Mouse (Mus musculus): Measurements from ENCODE around the gene Otulin. TPM values are rescaled to one million over a fixed set of nuclear protein-coding genes. Genes with fewer than 3 reads are reported as not detected.

Otulin gene
- polyA plus RNA-seq, 1 experiment from 2014 or later, result 26.2 TPM

DNA sequence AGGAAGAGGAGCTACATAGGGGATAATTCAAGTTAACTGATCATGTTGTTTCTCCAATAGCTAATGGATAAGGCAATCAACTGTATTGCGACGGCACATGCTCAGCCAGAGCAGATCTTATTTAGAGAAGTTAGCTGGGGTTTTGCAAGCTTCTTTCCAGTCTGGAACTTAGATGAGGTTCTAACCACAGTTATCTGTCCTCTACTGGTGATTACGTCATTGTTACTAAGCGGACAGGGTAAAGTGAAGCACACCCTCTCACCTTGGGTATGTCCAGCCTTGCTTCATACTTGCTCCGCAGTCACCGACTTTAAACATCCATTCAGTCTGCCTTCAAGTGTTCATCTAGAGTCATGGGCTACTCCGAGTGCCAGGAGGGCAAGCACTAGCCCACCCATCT, 110.6 kb downstream of the Otulin start:
- H3K9ac ChIP-seq, result no peak overlapping the region
- H3K27ac ChIP-seq (ENCODE audit: poor library complexity, severe bottlenecking), result no peak overlapping the region
- peaks cover 3% of the 10 kb centered on the region; the same call in 1 of the 2 replicates for H3K36me3 ChIP-seq
- no peak overlapping the region for H3K4me3 ChIP-seq
- H3K9me3 ChIP-seq (replicated peaks), result no peaks in the 10 kb centered on the region
- H3K4me2 ChIP-seq, result no peak overlapping the region
- WGBS, result 87% methylated on average over 7 of the region's 7 CpGs
- peaks cover 20% of the 10 kb centered on the region for H3K4me1 ChIP-seq (replicated peaks)
- H3K27me3 ChIP-seq (replicated peaks), result no peaks in the 10 kb centered on the region
- no peak for ATAC-seq (ENCODE audit: insufficient number of reproducible peaks, low FRiP score)

DNA sequence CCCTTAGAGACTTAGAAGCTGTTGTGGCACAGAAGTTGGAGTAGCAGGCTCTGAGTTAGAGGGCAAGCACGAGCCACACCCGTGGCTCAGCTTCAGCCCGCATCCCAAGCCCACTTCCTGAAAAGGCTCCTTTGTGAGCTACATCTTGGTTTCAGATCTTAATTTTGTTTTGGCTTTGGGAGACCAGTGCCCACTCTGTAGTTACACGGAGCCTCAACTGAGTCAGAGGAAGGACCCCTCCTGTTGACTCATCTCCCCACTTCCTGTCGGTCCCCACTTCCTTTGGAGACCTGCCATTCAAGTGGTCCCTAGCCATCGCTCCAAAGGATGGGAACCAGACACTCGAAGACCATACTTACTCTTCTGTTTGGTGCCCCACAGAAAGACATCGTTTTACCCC, 112.5 kb downstream of the Otulin start:
- peaks cover 8% of the 10 kb centered on the region; the same call in 1 of the 2 replicates for H3K36me3 ChIP-seq
- H3K4me2 ChIP-seq, result no peak overlapping the region
- WGBS, result 63% methylated on average over 8 of the region's 8 CpGs

DNA sequence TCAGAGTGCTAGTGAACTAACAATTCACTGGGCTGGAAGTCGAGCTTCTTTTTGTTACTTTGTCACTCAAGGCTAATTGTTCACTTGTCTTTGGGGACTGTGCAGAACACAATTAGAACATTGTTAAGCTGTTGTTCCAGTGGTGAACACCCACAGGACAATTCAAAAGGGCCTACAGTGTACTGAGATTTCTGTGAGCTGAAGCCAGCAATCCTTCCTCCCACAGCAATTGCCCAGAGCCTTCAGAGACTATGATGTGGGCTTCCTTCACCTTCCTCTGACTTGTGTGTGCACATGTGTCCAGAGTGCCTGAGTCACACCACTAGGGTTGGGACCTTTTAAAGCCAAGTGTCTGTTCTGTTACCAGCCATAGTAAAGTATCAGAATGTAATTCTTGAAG, 113.6 kb downstream of the Otulin start:
- WGBS, result 60% methylated on average over 1 of the region's 1 CpGs
- no peak for ATAC-seq (ENCODE audit: insufficient number of reproducible peaks, low FRiP score)
- H3K27me3 ChIP-seq (replicated peaks), result no peaks in the 10 kb centered on the region
- H3K9ac ChIP-seq, result no peak overlapping the region
- H3K9me3 ChIP-seq (replicated peaks), result 0 out of 2 replicates have a peak, but pooled peaks cover 4% of the 10 kb centered on the region
- no peak overlapping the region for H3K27ac ChIP-seq (ENCODE audit: poor library complexity, severe bottlenecking)
- peaks cover 24% of the 10 kb centered on the region for H3K4me1 ChIP-seq (replicated peaks)
- H3K36me3 ChIP-seq, result peaks cover 8% of the 10 kb centered on the region; the same call in 1 of the 2 replicates
- H3K4me3 ChIP-seq, result no peak overlapping the region
- no peak overlapping the region for H3K4me2 ChIP-seq

More for the DNA sequence above, 112.5 kb downstream of the Otulin start:
- ATAC-seq (ENCODE audit: insufficient number of reproducible peaks, low FRiP score), result no peak
- no peaks in the 10 kb centered on the region for H3K27me3 ChIP-seq (replicated peaks)
- 0 out of 2 replicates have a peak, but pooled peaks cover 4% of the 10 kb centered on the region for H3K9me3 ChIP-seq (replicated peaks)
- H3K9ac ChIP-seq, result no peak overlapping the region
- H3K27ac ChIP-seq (ENCODE audit: poor library complexity, severe bottlenecking), result no peak overlapping the region
- H3K4me1 ChIP-seq (replicated peaks), result peaks cover 22% of the 10 kb centered on the region
- no peak overlapping the region for H3K4me3 ChIP-seq

DNA sequence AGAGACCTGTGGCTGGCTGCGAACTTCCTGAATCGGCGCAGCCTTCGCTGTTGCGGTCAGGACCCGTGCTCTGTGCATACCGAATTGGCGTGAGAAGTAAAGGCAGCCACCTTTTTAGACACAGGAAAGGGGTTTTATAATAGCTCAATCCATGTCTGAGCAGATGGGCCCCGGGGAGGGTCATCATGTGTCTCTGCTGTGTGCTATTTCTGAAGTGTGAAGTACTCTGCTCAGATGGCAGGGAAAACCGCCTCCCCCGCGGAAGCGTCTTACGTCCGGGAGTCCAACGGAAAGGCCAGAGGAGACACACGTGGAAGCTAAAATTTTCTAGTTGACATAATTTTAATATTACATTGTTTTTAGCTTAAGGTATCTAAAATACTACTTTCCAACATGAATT, 121.5 kb downstream of the Otulin start:
- no peak overlapping the region for H3K9ac ChIP-seq

DNA sequence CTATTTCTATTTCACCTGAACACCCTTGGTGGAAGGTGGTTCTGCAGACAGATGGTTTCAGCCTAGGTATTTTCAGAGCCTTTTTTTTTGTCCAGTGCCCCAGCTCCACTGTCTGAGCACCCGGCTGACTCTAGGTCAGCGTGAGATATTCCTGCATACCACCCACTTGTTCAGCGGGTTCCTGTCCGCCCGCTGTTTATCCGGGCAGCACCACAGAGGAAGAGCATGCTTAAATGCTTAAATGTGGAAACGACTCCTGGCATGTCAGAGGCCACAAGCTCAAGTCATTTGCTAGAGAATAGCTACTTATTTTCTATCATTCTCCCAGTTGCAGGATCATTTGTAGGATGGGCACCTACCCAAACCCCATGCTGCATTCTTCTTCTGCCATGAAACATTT, 122.3 kb downstream of the Otulin start:
- Histone ChIP-seq H3K9ac (no peak overlapping the region), H3K4me3 (no peak overlapping the region), H3K27ac (ENCODE audit: poor library complexity, severe bottlenecking) (peak overlapping the region; percentile 28), H3K4me2 (no peak overlapping the region), H3K4me1 (replicated peaks) (peaks cover 54% of the 10 kb centered on the region), H3K9me3 (replicated peaks) (no peaks in the 10 kb centered on the region), H3K27me3 (replicated peaks) (no peaks in the 10 kb centered on the region), H3K36me3 (no peaks in the 10 kb centered on the region)
- no peak for ATAC-seq (ENCODE audit: insufficient number of reproducible peaks, low FRiP score)
- 66% methylated on average over 7 of the region's 7 CpGs for WGBS

More for the DNA sequence above, 121.5 kb downstream of the Otulin start:
- no peaks in the 10 kb centered on the region for H3K9me3 ChIP-seq (replicated peaks)
- H3K27me3 ChIP-seq (replicated peaks), result no peaks in the 10 kb centered on the region
- WGBS, result 71% methylated on average over 17 of the region's 17 CpGs
- H3K36me3 ChIP-seq, result no peaks in the 10 kb centered on the region
- H3K4me2 ChIP-seq, result no peak overlapping the region
- peak overlapping the region; percentile 64 for H3K27ac ChIP-seq (ENCODE audit: poor library complexity, severe bottlenecking)
- ATAC-seq (ENCODE audit: insufficient number of reproducible peaks, low FRiP score), result no peak
- H3K4me1 ChIP-seq (replicated peaks), result peaks cover 47% of the 10 kb centered on the region
- no peak overlapping the region for H3K4me3 ChIP-seq

DNA sequence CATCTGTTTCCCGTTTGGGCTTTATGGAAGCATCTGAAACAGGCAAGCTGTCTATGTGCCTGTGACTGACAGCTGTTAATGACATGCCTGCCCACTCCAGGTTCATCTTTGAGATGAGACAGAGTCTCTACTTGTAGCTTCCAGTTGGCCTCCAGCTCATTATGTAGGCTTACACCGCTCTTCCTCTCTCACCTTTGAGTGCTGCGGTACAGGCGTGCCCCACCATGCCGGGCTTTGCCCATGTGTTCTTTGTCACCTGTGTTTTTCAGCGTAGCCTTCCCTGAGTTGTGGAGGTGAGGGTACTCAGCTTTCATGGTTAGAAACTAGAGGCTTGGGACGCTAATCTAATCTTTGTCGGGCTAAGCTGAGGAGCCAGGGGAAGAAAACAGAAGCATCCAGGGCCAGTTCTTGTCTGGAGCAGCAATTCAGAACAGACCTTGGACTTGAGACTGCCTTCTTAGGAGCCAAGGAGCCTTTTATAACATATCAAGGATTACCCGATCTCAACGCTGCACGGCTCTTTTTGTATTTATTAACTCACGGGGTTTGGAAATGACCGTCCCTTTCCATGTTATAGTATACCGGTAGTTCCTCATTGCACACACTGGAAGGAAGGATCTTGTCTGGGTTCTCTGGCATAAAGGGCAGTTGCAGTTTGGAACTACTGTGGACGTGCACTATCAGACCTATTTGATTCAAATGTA, 123.4 kb downstream of the Otulin start:
- Histone ChIP-seq H3K4me2 (peak overlapping the region; percentile 20; the same call in 1 of the 2 replicates), H3K9me3 (replicated peaks) (no peaks in the 10 kb centered on the region), H3K27ac (ENCODE audit: poor library complexity, severe bottlenecking) (peak overlapping the region; percentile 50), H3K4me1 (replicated peaks) (peaks cover 62% of the 10 kb centered on the region), H3K4me3 (no peak overlapping the region), H3K27me3 (replicated peaks) (no peaks in the 10 kb centered on the region), H3K36me3 (no peaks in the 10 kb centered on the region), H3K9ac (no peak overlapping the region)
- no peak for ATAC-seq (ENCODE audit: insufficient number of reproducible peaks, low FRiP score)
- WGBS, result 69% methylated on average over 15 of the region's 15 CpGs

DNA sequence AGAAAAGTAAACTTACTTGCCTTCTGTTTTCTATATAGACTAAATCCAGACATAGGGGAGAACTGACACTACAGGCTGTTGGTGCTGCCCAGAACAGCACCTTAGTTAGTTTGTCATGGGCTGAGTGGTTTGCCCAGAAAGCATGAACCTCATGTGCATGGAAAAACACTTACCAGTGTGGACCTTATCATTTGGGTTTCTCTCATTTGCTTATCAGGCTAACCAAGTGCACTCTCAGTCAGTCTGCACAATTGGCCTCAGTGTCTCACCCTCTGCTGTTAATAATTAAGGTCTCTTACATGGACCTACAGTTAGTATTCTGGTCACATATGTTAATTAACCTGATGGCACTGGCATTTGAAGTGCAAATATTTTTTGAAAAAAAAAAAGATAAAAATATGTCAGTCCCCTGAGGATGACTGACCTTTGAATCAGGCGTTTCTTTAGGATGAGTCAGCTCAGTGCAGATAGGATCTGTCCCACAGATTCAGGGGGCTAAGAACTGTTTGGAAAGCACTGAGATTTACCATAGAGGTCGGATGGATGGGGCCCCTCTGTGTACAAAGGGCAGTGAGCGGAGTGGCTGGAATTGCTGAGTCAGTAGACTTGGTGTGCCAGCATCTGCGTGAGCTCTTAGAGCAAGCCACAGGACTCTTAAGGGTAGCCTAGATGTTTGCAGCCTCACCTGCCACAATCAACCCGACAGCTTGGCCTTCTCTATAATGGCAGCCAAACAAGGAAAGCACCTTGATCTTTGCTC, 124.2 kb downstream of the Otulin start:
- Histone ChIP-seq H3K4me3 (no peak overlapping the region), H3K27ac (ENCODE audit: poor library complexity, severe bottlenecking) (peak overlapping the region; percentile 85), H3K9ac (no peak overlapping the region), H3K4me1 (replicated peaks) (peaks cover 70% of the 10 kb centered on the region), H3K27me3 (replicated peaks) (no peaks in the 10 kb centered on the region), H3K9me3 (replicated peaks) (no peaks in the 10 kb centered on the region), H3K36me3 (no peaks in the 10 kb centered on the region), H3K4me2 (peak overlapping the region; percentile 20; the same call in 1 of the 2 replicates)
- peak; percentile 62; the same call in 1 of the 2 replicates for ATAC-seq (ENCODE audit: insufficient number of reproducible peaks, low FRiP score)
- 25% methylated on average over 5 of the region's 5 CpGs for WGBS

DNA sequence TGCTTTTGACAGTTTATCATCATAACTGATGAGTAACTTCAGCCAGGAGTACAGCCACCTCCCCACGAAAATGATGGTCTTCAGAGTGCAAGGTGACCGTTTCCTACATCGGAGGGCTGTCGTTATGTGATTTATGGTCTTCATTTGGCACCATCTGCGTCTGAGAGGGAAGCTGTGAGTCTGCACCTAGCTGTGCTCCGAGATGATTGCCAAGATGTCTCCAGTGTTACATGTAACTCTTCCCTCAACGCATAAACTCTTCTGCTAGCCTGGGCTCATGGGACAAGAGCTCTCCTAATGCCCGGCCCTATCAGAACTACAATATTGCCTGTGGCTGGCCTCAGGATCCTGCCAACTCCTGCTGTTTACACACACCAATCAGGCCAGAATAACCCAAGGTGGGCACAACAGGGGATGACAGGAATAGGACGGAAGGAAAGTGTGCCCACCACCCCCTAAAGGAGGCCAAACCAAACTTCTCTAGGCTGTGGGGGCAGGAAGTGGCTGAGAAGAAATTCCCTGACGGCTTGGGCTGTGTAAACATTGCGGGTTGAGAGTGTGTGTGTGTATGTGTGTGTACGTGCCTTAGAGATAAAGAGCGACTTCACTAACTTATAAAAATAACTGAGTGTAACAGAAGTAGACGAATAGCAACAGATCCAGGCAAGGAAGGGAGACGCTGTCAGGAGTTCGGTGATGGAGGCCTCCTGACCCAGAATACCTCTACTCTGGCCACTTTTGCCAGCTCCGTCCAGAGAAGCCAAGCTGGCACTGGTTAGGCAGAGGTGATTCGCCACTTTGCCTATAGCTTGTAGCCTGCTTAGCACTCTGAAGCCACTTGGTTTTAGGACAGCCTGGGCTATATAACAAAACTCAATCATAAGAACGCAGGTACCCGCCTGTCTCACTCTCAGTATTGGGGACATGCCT, 126.4 kb downstream of the Otulin start:
- 0 out of 2 replicates have a peak overlapping the region, but pooled peaks have one; percentile 2 for H3K4me2 ChIP-seq
- peak; percentile 53; the same call in 1 of the 2 replicates for ATAC-seq (ENCODE audit: insufficient number of reproducible peaks, low FRiP score)
- peaks cover 70% of the 10 kb centered on the region for H3K4me1 ChIP-seq (replicated peaks)
- H3K27me3 ChIP-seq (replicated peaks), result no peaks in the 10 kb centered on the region
- no peak overlapping the region for H3K4me3 ChIP-seq
- 58% methylated on average over 20 of the region's 20 CpGs for WGBS
- H3K9ac ChIP-seq, result 0 out of 2 replicates have a peak overlapping the region, but pooled peaks have one; percentile 7
- no peaks in the 10 kb centered on the region for H3K9me3 ChIP-seq (replicated peaks)
- peak overlapping the region; percentile 56 for H3K27ac ChIP-seq (ENCODE audit: poor library complexity, severe bottlenecking)
- no peaks in the 10 kb centered on the region for H3K36me3 ChIP-seq

DNA sequence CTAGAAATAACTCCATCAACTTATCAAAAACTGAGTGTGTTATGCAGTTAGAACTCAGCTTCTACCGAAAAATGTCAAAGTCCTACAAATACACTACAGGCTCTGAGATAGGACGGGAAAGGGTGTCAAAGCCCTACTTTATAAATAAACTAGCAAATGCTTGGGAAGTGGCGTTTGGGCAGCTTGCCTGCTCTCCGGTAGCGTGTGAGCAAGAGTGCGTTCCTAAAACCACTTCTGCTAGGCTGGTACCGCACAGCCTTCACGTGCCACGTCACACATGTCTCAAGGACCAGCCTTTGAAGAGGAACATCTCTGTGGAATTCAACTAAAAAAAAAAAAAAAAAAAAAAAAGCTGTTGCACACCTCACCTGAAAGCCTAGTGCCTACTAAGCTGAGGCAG, 127.3 kb downstream of the Otulin start:
- no peaks in the 10 kb centered on the region for H3K9me3 ChIP-seq (replicated peaks)

DNA sequence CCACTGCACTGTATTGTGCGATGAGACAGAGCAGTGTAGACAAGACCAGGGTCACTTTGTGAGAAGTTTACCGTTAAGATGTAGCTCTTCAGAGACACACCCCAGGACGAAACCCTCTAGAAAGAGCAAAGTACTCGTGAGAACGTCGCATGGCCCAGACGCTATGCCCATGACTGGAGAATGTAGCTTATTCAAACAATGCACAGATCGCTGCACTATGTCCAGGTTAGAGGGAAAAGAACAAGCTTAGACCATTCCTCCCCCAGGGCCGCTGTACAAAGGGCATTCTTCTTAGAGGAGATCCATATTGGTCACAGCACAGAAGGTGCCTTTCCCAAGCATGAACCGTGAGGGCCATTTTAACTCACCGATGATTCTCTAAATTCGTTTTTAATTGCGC, 128.2 kb downstream of the Otulin start:
- 0 out of 2 replicates have a peak overlapping the region, but pooled peaks have one; percentile 28 for H3K9ac ChIP-seq
- no peak overlapping the region; the same call in 1 of the 2 replicates for H3K4me2 ChIP-seq
- peaks cover 62% of the 10 kb centered on the region for H3K4me1 ChIP-seq (replicated peaks)
- 71% methylated on average over 13 of the region's 13 CpGs for WGBS
- peak overlapping the region; percentile 56 for H3K27ac ChIP-seq (ENCODE audit: poor library complexity, severe bottlenecking)
- no peaks in the 10 kb centered on the region for H3K27me3 ChIP-seq (replicated peaks)
- H3K4me3 ChIP-seq, result no peak overlapping the region
- no peaks in the 10 kb centered on the region for H3K9me3 ChIP-seq (replicated peaks)
- ATAC-seq (ENCODE audit: insufficient number of reproducible peaks, low FRiP score), result no peak
- H3K36me3 ChIP-seq, result no peaks in the 10 kb centered on the region

More for the DNA sequence above, 127.3 kb downstream of the Otulin start:
- Histone ChIP-seq H3K4me1 (replicated peaks) (peaks cover 63% of the 10 kb centered on the region), H3K4me2 (no peak overlapping the region), H3K9ac (no peak overlapping the region), H3K4me3 (no peak overlapping the region), H3K36me3 (no peaks in the 10 kb centered on the region), H3K27ac (ENCODE audit: poor library complexity, severe bottlenecking) (peak overlapping the region; percentile 56), H3K27me3 (replicated peaks) (no peaks in the 10 kb centered on the region)
- ATAC-seq (ENCODE audit: insufficient number of reproducible peaks, low FRiP score), result no peak
- WGBS, result 37% methylated on average over 9 of the region's 9 CpGs

Measured in heart, embryonic 12.5 days (tissue).